Mouse (Mus musculus) midbrain, postnatal 0 days (tissue): Measurements from ENCODE around the gene 4930518I15Rik. TPM values are rescaled to one million over a fixed set of nuclear protein-coding genes. Genes with fewer than 3 reads are reported as not detected.

Source experiments
- ATAC-seq: fragments of 200-750 bp; cut with Nextera tagmentation; 2 replicates; pipeline ENCODE4 v1.8.0; 2017; ENCODE audit warnings: moderate number of reproducible peaks, mild to moderate bottlenecking, moderate TSS enrichment, moderate library complexity; ENCODE audit not compliant: low FRiP score
- DNase-seq: peaks from one replicate; pipeline ENCODE4 v3.0.0-alpha.2; 2015; ENCODE audit warnings: low spot score
- H3K27ac ChIP-seq: fragments of 300-500 bp; sonication (generic); 2 replicates; pipeline ENCODE4 v1.5.1; 2014; ENCODE audit warnings: low read depth, mild to moderate bottlenecking, low read length, mixed read lengths
- H3K27me3 ChIP-seq: fragments of 300-500 bp; sonication (generic); 2 replicates; pipeline ENCODE4 v1.6.1; 2014; ENCODE audit warnings: low read length, control low read depth, mixed read lengths; ENCODE audit not compliant: insufficient read depth
- H3K36me3 ChIP-seq: fragments of 300-500 bp; sonication (generic); 2 replicates; pipeline ENCODE4 v1.6.1; 2014; ENCODE audit warnings: low read length, control low read depth, mixed read lengths; ENCODE audit not compliant: insufficient read depth
- H3K4me1 ChIP-seq: fragments of 300-500 bp; sonication (generic); 2 replicates; pipeline ENCODE4 v1.6.1; 2014; ENCODE audit warnings: mild to moderate bottlenecking, control low read depth, antibody characterized with exemption, low read length, mixed read lengths; ENCODE audit not compliant: insufficient read depth
- H3K4me2 ChIP-seq: fragments of 300-500 bp; sonication (generic); 2 replicates; pipeline ENCODE4 v1.6.1; 2014; ENCODE audit warnings: low read depth, mild to moderate bottlenecking, low read length, mixed read lengths; ENCODE audit not compliant: poor library complexity, severe bottlenecking
- H3K4me3 ChIP-seq: fragments of 300-500 bp; sonication (generic); 2 replicates; pipeline ENCODE4 v1.5.1; 2014; ENCODE audit warnings: low read depth, mild to moderate bottlenecking, low read length, moderate library complexity
- H3K9ac ChIP-seq: fragments of 300-500 bp; sonication (generic); replicated peaks from 2 replicates; pipeline ENCODE4 v1.6.1; 2014; ENCODE audit warnings: mild to moderate bottlenecking, low read length, moderate library complexity, mixed read lengths; ENCODE audit not compliant: poor library complexity, severe bottlenecking
- H3K9me3 ChIP-seq: fragments of 300-500 bp; sonication (generic); 2 replicates; pipeline ENCODE4 v1.6.1; 2016; ENCODE audit warnings: low read length, control low read depth
- CTCF ChIP-seq: IDR thresholded peaks from 2 replicates; pipeline ENCODE4 v1.5.1; 2016; ENCODE audit warnings: antibody characterized with exemption, mild to moderate bottlenecking
- WGBS: fragments of 180-500 bp; shearing (Covaris S2); extraction: QIAGEN DNeasy Blood & Tissue Kit; methylation state at CpG from one replicate; pipeline ENCODE4 v1.1.7; 2014; 5-methylcytosine and 5-hydroxymethylcytosine counted together
- polyA plus RNA-seq: library from polyadenylated mRNA; unstranded; fragments of >200 nt; fragmentation: Nextera tagmentation; extraction: Ambion mirVana; gene quantifications from 2 replicates; pipeline ENCODE4 v1.2.1, GENCODE M21; 2015
- total RNA-seq: library from RNA; depleted of rRNA; stranded (reverse); fragments of >200 nt; gene quantifications from 2 replicates; pipeline ENCODE4 v1.2.3, GENCODE M21; 2014

4930518I15Rik gene
- total and polyA plus RNA-seq, 2 experiments from 2014 or later: 0.99 to 2.9 TPM

DNA sequence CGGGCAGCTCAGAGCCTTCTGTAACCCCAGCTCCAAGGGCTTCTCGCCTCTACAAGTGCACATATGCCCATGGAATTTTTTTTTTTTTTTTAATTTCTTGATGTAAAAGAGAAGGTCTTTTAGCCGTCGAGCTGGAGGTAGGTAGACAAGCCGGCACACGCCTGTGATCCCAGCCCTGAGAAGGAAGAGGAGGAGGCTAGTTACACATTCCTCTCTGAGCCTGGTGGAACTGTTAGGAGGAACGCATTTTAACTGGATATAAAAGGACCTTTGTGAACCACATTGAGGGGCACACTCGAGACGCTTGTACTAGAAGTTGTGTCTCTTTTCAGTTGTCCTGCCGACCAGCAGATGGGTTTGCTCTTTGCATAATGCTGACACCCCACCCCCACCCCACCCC, 13.0 kb downstream of the 4930518I15Rik start:
- H3K9me3 ChIP-seq: no peaks in the 10 kb centered on the region
- no peak overlapping the region for H3K4me3 ChIP-seq
- no peaks in the 10 kb centered on the region for H3K36me3 ChIP-seq
- H3K9ac ChIP-seq: no peak overlapping the region
- no peak for TF ChIP-seq CTCF
- H3K27ac ChIP-seq: no peak overlapping the region
- ATAC-seq: no peak
- peak; percentile 15 for DNase-seq
- H3K4me2 ChIP-seq: no peak overlapping the region
- H3K27me3 ChIP-seq: peaks cover 22% of the 10 kb centered on the region
- H3K4me1 ChIP-seq: peaks cover 9% of the 10 kb centered on the region; the same call in 1 of the 2 replicates
- WGBS: 47% methylated on average over 10 of the region's 10 CpGs

DNA sequence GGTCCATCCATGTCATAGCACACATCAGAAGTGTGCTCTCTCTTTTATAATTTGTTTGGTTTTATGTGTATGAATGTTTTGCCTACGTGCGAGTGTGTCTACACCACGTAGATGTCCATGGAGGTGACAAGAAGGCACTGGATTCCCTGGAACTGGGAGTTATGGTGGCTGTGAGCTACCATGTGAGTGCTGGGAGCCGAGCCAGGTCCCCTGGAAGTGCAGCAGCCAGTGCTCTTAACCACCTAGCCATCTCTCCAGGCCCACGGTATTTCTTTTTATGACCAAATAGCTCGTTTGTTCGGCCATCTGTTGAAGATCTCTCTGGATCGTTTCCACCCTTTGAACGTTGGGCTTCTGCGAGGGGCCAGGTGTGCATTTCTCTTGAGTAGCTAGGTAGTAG, 14.4 kb downstream of the 4930518I15Rik start:
- no peak for ATAC-seq
- H3K4me1 ChIP-seq: peaks cover 9% of the 10 kb centered on the region; the same call in 1 of the 2 replicates
- no peak overlapping the region for H3K4me2 ChIP-seq
- H3K27ac ChIP-seq: no peak overlapping the region
- no peak for TF ChIP-seq CTCF
- no peaks in the 10 kb centered on the region for H3K36me3 ChIP-seq
- H3K9me3 ChIP-seq: no peaks in the 10 kb centered on the region
- peaks cover 22% of the 10 kb centered on the region for H3K27me3 ChIP-seq
- DNase-seq: no peak
- H3K4me3 ChIP-seq: no peak overlapping the region
- 77% methylated on average over 10 of the region's 10 CpGs for WGBS
- H3K9ac ChIP-seq: no peak overlapping the region

DNA sequence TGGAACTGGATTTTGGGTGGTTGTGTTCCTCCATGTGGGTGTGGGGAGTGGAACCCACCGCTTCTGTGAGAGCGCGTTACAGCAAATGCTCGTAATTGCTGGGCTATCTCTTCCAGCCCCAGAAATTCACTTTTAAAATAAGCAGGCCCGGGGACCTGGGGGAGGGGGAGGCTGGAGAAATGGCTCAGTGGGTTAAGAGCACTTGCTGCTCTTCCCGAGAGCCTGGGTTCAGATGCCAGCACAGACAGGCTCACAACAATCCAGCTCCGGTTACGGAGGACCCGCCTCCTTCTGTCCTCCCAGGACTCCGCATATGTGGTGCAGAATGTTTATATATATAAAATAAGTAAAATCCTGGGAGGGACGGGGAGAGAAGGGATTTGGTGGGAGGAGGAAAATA, 15.0 kb downstream of the 4930518I15Rik start:
- no peak overlapping the region for H3K4me3 ChIP-seq
- no peak for ATAC-seq
- no peak for TF ChIP-seq CTCF
- H3K4me1 ChIP-seq: peaks cover 7% of the 10 kb centered on the region; the same call in 1 of the 2 replicates
- H3K9ac ChIP-seq: no peak overlapping the region
- no peaks in the 10 kb centered on the region for H3K36me3 ChIP-seq
- no peak overlapping the region for H3K27ac ChIP-seq
- H3K4me2 ChIP-seq: 0 out of 2 replicates have a peak overlapping the region, but pooled peaks have one; percentile 9
- H3K9me3 ChIP-seq: no peaks in the 10 kb centered on the region
- DNase-seq: no peak
- 32% methylated on average over 11 of the region's 11 CpGs for WGBS
- peaks cover 22% of the 10 kb centered on the region for H3K27me3 ChIP-seq

DNA sequence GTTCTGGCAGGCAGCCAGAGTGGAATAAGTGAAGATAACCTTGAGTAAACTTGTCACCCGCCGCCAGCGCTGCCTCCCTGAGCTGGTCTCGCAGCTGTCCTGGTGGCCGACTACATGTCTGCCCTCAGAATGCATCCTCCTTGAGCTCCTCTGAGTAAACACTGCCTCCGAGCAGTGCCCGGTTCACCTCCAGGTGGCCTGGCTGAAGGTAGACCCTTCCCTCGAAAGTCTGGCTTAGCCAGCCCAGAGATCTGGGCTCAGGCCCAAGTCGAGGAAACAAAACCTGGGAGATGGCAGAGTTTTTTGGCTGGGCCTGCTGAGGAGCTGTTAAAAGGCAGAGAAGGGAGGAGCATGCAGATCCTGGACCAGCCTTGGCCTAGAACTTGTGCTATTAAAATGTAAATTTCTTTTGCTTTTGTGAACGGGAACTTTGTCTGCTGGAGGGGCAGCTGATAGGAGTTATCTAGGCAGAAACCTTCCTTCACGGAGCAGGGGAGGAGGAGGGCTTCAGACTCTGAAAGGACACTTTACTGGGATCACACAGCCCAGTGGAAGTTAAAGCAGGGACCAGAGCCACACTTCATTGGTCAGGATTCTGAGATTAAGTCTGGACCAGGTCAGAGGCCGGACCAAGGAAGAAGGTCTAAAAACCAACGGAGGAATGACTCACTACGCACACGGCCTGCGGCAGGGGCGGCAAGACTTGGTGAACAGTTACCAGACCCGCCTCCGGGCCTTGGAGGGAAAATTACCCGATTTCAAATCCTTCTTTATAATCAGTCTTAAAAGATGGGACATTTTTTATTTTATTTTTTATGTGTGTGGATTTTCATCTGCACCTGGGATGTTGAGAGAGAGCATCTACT, 15.7 kb downstream of the 4930518I15Rik start:
- Histone ChIP-seq H3K9me3 (no peaks in the 10 kb centered on the region), H3K27ac (0 out of 2 replicates have a peak overlapping the region, but pooled peaks have one; percentile 2), H3K4me3 (peak overlapping the region; percentile 57; the same call in 1 of the 2 replicates), H3K27me3 (peaks cover 22% of the 10 kb centered on the region), H3K36me3 (no peaks in the 10 kb centered on the region), H3K4me1 (peaks cover 7% of the 10 kb centered on the region; the same call in 1 of the 2 replicates), H3K4me2 (peak overlapping the region; percentile 100), H3K9ac (no peak overlapping the region)
- ATAC-seq (no peak), DNase-seq (peak; percentile 76)
- 13% methylated on average over 20 of the region's 20 CpGs for WGBS
- TF ChIP-seq CTCF: no peak

DNA sequence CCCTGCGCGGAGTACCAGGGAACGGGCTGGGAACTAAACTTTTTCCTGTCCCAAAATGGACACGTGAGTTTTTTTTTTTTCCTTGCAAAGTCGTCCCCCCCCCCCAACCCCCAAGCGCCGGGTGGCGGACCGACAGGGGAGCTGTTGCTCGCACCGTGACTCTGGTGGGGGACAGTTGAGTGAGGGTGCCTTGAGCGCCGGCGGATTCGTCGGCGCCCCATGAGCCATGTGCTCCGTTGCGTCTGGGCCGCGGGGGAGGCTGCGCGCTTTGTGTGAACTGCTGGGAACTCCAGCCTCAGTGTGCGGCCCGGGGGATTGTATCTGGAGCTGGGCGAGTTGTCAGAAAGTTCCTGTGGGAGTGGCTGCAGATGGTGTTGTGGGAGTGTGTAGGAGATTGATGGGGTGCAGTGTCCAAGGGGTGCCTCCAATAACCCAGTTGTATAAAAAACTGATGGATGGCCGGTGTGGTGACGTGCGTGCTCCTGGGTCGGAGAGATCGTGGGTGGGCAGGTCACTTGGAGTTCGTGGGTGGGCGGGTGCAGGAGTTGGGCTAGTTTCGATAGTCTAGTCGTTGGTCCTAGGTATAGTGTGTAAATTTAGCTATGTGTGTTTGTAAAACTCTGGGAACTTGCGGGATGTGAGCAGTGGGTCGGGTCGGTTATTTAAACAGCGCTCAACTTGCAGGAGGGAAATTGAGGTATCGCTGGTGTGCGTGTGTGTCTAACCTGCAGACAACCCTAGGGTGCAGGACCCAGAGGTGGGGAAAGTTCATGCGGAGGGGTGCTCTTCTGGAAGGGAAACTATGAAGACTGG, 16.5 kb downstream of the 4930518I15Rik start:
- Histone ChIP-seq H3K4me1 (peaks cover 7% of the 10 kb centered on the region; the same call in 1 of the 2 replicates), H3K36me3 (no peaks in the 10 kb centered on the region), H3K9ac (no peak overlapping the region), H3K9me3 (no peaks in the 10 kb centered on the region), H3K4me2 (peak overlapping the region; percentile 100), H3K27me3 (peaks cover 22% of the 10 kb centered on the region), H3K27ac (0 out of 2 replicates have a peak overlapping the region, but pooled peaks have one; percentile 47), H3K4me3 (peak overlapping the region; percentile 57)
- WGBS: 1% methylated on average over 40 of the region's 42 CpGs
- ATAC-seq (peak; percentile 18; the same call in 1 of the 2 replicates), DNase-seq (peak; percentile 44)
- no peak for TF ChIP-seq CTCF
